Mouse (Mus musculus) fat pad, adult 2 months (tissue): ENCODE data around the gene Sertad2.

Experiments used
- DNase-seq: peaks from one replicate; pipeline ENCODE4 v3.0.0-alpha.2; 2011; ENCODE audit warnings: low read depth, low spot score; ENCODE audit errors: extremely low read depth

Gene Sertad2

GRCm38 (mm10) chr11:20594229-20595201, 51.5 kb downstream of the Sertad2 start:
- no peak for DNase-seq

GRCm38 (mm10) chr11:20603066-20603812, 60.2 kb downstream of the Sertad2 start:
- DNase-seq = no peak

- no peak for DNase-seq
Measured at GRCm38 (mm10) chr11:20604119-20604518, 61.1 kb downstream of the Sertad2 start.

GRCm38 (mm10) chr11:20605613-20606012, 62.6 kb downstream of the Sertad2 start:
- no peak for DNase-seq

GRCm38 (mm10) chr11:20608442-20608841, 65.4 kb downstream of the Sertad2 start:
- no peak for DNase-seq

GRCm38 (mm10) chr11:20613223-20613622, 70.2 kb downstream of the Sertad2 start:
- no peak for DNase-seq

- no peak for DNase-seq
Measured at GRCm38 (mm10) chr11:20616103-20616502, 73.0 kb downstream of the Sertad2 start.

- no peak for DNase-seq
Measured at GRCm38 (mm10) chr11:20627146-20627545, 84.1 kb downstream of the Sertad2 start.

- no peak for DNase-seq
Measured at GRCm38 (mm10) chr11:20628216-20628615, 85.2 kb downstream of the Sertad2 start.

GRCm38 (mm10) chr11:20629700-20630099, 86.6 kb downstream of the Sertad2 start:
- DNase-seq = no peak

GRCm38 (mm10) chr11:20631026-20631940, 88.2 kb downstream of the Sertad2 start:
- no peak for DNase-seq

- no peak for DNase-seq
Measured at GRCm38 (mm10) chr11:20631941-20632618, 89.0 kb downstream of the Sertad2 start.

GRCm38 (mm10) chr11:20632619-20632965, 89.5 kb downstream of the Sertad2 start:
- no peak for DNase-seq

GRCm38 (mm10) chr11:20634543-20634942, 91.5 kb downstream of the Sertad2 start:
- DNase-seq = no peak

- DNase-seq = peak; percentile 92
Measured at GRCm38 (mm10) chr11:20635646-20636045, 92.6 kb downstream of the Sertad2 start.

GRCm38 (mm10) chr11:20636114-20636513, 93.1 kb downstream of the Sertad2 start:
- DNase-seq = no peak

GRCm38 (mm10) chr11:20637060-20637459, 94.0 kb downstream of the Sertad2 start:
- DNase-seq = no peak

GRCm38 (mm10) chr11:20638841-20639240, 95.8 kb downstream of the Sertad2 start:
- DNase-seq = no peak

- DNase-seq = no peak
Measured at GRCm38 (mm10) chr11:20639918-20640447, 96.9 kb downstream of the Sertad2 start.

GRCm38 (mm10) chr11:20642321-20642720, 99.3 kb downstream of the Sertad2 start:
- DNase-seq = no peak
